Mouse (Mus musculus) liver, postnatal 0 days (tissue): ENCODE results near the gene Supt6.

Experiments used
- CTCF ChIP-seq: sonication (generic); IDR thresholded peaks from 2 replicates; pipeline ENCODE4 v1.5.1; 2016; ENCODE audit warnings: antibody characterized with exemption, low read depth
- EP300 ChIP-seq: IDR thresholded peaks from 2 replicates; pipeline ENCODE4 v1.6.1; 2016; ENCODE audit warnings: antibody characterized with exemption, low read depth, mild to moderate bottlenecking

GRCm38 (mm10) chr11:78160171-78160570, 85.6 kb downstream of the Supt6 start:
- TF ChIP-seq CTCF (no peak), EP300 (no peak)
